In genomic region chr7:28929381-28929780, GRCm38 (mm10) we compare ENCODE assay signal across 1 mouse cellular context.
TF ChIP-seq lines count a peak whose summit lies in the region.

No protein-coding gene starts in this region.

TF ChIP-seq in ES-E14, 5 proteins besides CTCF, POLR2A, EP300 and RAD21:
- TF ChIP-seq CHD2 (IDR thresholded peaks at IDR 0.05; ENCODE audit: low read depth, low read length) (no peak), ZNF384 (IDR thresholded peaks at IDR 0.05; ENCODE audit: low read depth, low read length) (no peak), MAFK (IDR thresholded peaks at IDR 0.05; ENCODE audit: insufficient read depth, low read depth, low read length) (no peak), HCFC1 (IDR thresholded peaks at IDR 0.05; ENCODE audit: borderline replicate concordance, insufficient read depth, low read length) (no peak), ZC3H11A (IDR thresholded peaks at IDR 0.05; ENCODE audit: borderline replicate concordance, low read depth, low read length) (no peak)
